Mouse (Mus musculus): ENCODE results near the gene Gan. TPM values are rescaled to one million over a fixed set of nuclear protein-coding genes. Genes with fewer than 3 reads are reported as not detected.
A peak's percentile ranks its signal among the peaks of the same experiment; 100 is the strongest.

Gan gene
- polyA plus RNA-seq, 1 experiment from 2014 or later, result 2.1 TPM

DNA sequence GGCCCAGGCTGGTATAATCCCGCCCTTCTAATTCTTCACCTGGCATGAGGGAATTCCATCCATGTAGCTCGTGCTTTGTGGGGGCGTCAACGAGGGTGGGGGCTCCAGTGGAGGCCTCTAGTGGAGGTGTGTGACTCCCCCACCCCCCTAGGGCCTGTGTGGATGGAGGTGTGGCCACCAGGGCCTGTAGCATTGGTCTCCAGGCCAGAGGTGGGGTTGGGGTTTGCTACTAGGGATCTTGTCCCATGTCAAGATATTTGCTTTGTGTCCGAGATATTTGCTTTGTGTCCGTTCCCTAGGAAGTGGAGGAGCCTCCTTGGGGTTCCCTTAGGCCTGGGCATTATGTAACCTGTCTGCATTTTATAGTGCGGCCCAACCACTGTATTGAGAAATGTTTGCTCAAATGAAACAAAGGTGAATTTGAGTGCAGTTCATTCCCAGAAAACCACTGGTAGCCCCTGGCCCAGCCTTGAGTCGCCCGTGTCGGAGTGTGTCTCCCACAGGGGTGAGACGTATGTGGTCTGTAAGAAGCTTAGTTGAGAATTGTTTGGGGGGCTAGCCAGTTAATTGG is 101.6 kb downstream of the Gan start:
- Histone ChIP-seq H3K27me3 (replicated peaks) (no peaks in the 10 kb centered on the region), H3K4me2 (replicated peaks) (peak overlapping the region; percentile 75), H3K4me3 (replicated peaks) (peak overlapping the region; percentile 93), H3K4me1 (replicated peaks) (peaks cover 50% of the 10 kb centered on the region), H3K9me3 (no peaks in the 10 kb centered on the region), H3K27ac (peak overlapping the region; percentile 79), H3K9ac (peak overlapping the region; percentile 96), H3K36me3 (no peaks in the 10 kb centered on the region)
- ATAC-seq, result no peak
- WGBS, result 49% methylated on average over 11 of the region's 11 CpGs

DNA sequence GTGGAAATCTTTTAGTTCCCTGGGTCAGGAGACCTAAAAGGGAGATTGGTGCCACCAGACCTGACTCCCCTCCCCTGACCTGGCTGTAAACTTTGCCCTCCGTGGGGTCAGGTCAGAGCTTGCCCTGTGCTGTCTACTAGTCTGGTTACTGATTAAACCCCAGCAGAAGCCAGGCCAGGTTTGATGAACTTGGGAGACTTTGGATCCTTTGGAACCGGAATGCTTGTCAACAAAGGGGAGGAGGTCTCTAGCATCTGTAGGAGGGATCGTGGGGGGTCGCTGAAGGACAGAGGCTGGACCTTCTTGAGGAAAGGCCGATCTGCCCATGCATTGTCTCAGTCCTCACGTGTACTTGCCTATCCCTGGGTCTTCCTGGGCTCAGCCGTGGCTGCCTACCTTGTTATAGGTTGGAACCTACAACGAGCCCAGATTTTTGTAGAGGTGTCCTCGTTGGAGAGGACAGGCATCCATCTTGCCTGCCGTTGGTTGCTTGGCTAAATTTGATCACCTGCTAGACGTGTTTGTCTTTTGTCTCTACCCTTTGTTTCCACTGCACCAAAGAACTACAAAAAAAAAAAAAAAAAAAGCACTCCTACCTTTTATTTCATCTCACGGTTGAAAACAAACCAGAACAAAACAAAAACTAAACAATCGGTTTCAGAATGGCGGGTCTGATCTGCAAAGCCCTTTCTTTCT is 102.4 kb downstream of the Gan start:
- Histone ChIP-seq H3K4me1 (replicated peaks) (peaks cover 57% of the 10 kb centered on the region), H3K9ac (peak overlapping the region; percentile 96; the same call in 1 of the 2 replicates), H3K36me3 (no peaks in the 10 kb centered on the region), H3K27me3 (replicated peaks) (no peaks in the 10 kb centered on the region), H3K4me3 (replicated peaks) (peak overlapping the region; percentile 93), H3K27ac (peak overlapping the region; percentile 79), H3K4me2 (replicated peaks) (peak overlapping the region; percentile 75), H3K9me3 (no peaks in the 10 kb centered on the region)
- ATAC-seq, result no peak
- WGBS, result 30% methylated on average over 14 of the region's 14 CpGs

DNA sequence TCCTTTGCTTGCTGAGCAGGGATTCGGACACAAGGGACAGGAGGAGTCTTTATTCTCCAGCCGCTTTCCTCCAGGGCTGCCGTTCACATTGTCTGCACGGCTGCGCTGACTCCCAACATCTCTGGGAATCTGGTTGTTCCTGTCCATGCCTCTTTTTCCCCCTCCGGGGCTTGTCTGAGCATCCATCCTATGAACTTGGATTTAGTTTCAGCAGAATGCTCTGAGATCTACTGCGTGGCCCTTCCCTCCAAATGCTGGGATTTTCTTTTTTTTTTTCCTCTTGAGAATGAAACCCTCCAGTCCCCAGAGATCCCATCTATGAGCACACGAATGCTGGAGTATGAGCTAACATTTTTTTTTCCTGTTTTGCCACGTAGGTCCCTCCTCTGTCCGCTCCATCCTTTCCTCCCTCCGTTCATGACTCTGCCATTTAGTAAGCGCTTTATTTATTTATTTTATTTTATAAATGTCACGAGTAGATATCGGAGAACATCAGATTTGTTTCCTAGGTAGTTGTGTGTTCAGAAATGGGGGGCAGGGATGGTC is 103.1 kb downstream of the Gan start:
- Histone ChIP-seq H3K27me3 (replicated peaks) (no peaks in the 10 kb centered on the region), H3K4me2 (replicated peaks) (peak overlapping the region; percentile 75), H3K36me3 (no peaks in the 10 kb centered on the region), H3K4me3 (replicated peaks) (peak overlapping the region; percentile 93; the same call in 1 of the 2 replicates), H3K4me1 (replicated peaks) (peaks cover 56% of the 10 kb centered on the region), H3K9ac (peak overlapping the region; percentile 13; the same call in 1 of the 2 replicates), H3K27ac (no peak overlapping the region), H3K9me3 (no peaks in the 10 kb centered on the region)
- ATAC-seq, result no peak
- WGBS, result 35% methylated on average over 14 of the region's 14 CpGs

DNA sequence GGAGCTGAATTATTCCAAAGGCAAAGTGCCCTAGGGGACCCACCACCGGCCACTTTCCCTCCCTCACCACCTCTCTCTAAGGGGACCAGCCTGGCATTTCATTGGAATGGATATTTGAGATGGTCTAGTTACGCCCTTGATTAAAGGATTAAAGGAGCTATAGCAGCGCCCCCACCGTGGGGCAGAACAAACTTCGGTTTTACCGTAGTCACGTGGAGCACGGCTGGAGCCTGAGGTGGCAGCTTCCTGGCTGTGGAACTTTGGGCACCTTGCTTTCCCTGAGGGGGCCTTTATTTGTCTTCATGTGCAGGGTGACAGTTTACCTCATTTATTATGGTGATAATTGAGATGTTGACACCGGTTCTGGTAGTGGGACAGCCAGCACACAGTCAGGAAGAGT is 103.8 kb downstream of the Gan start:
- H3K36me3 ChIP-seq, result no peaks in the 10 kb centered on the region
- H3K4me2 ChIP-seq (replicated peaks), result peak overlapping the region; percentile 75
- H3K27me3 ChIP-seq (replicated peaks), result no peaks in the 10 kb centered on the region
- no peaks in the 10 kb centered on the region for H3K9me3 ChIP-seq
- no peak for ATAC-seq
- H3K4me1 ChIP-seq (replicated peaks), result peaks cover 54% of the 10 kb centered on the region
- H3K9ac ChIP-seq, result no peak overlapping the region
- 36% methylated on average over 9 of the region's 9 CpGs for WGBS
- H3K27ac ChIP-seq, result no peak overlapping the region
- no peak overlapping the region for H3K4me3 ChIP-seq (replicated peaks)

DNA sequence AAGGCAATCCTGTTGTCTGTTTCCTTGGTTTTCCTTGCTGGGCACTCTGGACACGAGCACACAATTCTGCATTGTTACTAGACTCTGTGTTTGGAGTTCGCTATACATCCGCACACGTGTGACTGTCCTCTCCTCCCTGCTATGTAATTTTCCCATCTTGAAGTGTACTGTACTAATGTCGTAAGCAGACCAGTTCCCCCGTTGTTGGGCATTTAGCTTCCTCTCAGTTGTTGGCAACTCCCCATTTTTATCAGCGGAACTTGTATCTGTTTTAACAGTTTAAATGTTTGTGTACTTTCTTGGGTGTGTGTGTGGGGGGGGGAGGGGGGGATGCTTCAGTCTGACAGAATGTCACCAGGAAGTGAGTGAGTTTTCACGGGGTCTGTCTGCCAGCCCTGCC is 104.8 kb downstream of the Gan start:
- Histone ChIP-seq H3K27ac (no peak overlapping the region), H3K27me3 (replicated peaks) (no peaks in the 10 kb centered on the region), H3K36me3 (no peaks in the 10 kb centered on the region), H3K4me3 (replicated peaks) (no peak overlapping the region), H3K4me2 (replicated peaks) (0 out of 2 replicates have a peak overlapping the region, but pooled peaks have one; percentile 1), H3K9ac (no peak overlapping the region), H3K4me1 (replicated peaks) (peaks cover 59% of the 10 kb centered on the region), H3K9me3 (no peaks in the 10 kb centered on the region)
- 34% methylated on average over 8 of the region's 8 CpGs for WGBS
- no peak for ATAC-seq

DNA sequence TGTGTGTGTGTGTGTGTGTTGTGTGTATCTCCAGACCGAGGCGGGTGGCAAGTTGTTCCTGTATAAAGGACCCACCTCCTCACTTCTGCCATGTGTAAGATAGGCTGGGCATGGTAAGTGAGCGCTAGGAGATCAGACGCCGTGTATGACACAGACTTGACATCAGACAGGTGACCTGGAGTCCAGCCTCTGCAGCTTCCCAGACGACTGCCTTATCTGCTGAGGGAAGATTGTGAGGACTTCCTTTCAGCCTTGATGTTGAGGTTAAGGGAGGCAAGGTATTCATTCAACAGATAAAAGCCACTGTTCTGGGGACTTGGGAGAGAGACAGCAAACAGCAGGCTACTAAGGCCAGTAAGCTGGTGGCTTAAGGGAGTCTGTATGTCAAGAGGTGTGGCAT is 105.5 kb downstream of the Gan start:
- H3K4me3 ChIP-seq (replicated peaks), result no peak overlapping the region
- H3K4me1 ChIP-seq (replicated peaks), result peaks cover 62% of the 10 kb centered on the region
- no peak overlapping the region for H3K4me2 ChIP-seq (replicated peaks)
- no peaks in the 10 kb centered on the region for H3K27me3 ChIP-seq (replicated peaks)
- H3K9me3 ChIP-seq, result no peaks in the 10 kb centered on the region
- no peaks in the 10 kb centered on the region for H3K36me3 ChIP-seq
- no peak overlapping the region for H3K27ac ChIP-seq
- WGBS, result 46% methylated on average over 6 of the region's 6 CpGs
- no peak for ATAC-seq
- H3K9ac ChIP-seq, result no peak overlapping the region

DNA sequence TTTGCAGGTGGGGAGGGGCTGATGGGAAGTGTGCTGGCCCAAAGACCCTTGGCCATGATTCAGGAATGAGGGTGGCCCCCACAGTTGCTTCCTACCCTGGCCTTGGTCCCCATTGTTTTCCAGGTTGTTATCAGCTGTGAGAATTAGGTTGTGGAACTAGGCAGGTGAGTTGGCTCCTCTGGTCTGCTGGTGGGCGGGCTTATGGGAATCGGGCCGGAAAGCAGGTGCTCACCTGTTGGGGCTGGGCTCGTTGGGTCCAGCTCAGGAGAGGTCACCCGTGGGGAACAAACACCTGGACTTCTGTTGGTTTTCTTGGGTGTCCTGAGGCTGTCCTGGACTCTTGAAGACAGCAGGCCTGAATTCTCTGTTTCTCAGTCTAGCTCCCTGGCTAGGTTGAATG is 107.1 kb downstream of the Gan start:
- H3K27ac ChIP-seq, result 0 out of 2 replicates have a peak overlapping the region, but pooled peaks have one; percentile 20
- peak; percentile 29; the same call in 1 of the 2 replicates for ATAC-seq

More for the DNA sequence above, 107.1 kb downstream of the Gan start:
- H3K4me1 ChIP-seq (replicated peaks), result peaks cover 48% of the 10 kb centered on the region
- WGBS, result 75% methylated on average over 5 of the region's 5 CpGs
- no peaks in the 10 kb centered on the region for H3K9me3 ChIP-seq
- no peaks in the 10 kb centered on the region for H3K36me3 ChIP-seq
- H3K4me2 ChIP-seq (replicated peaks), result no peak overlapping the region; the same call in 1 of the 2 replicates
- no peak overlapping the region for H3K4me3 ChIP-seq (replicated peaks)
- no peaks in the 10 kb centered on the region for H3K27me3 ChIP-seq (replicated peaks)
- no peak overlapping the region for H3K9ac ChIP-seq

Other genes starting within 250 kb of the Gan start
- gene Cmc2, start 236.7 kb upstream of the Gan start, polyA plus RNA-seq (2015; fragmentation: Nextera tagmentation; extraction: Ambion mirVana), result 73.1 and 79.8 TPM in 2 replicates
- gene Cenpn, start 236.4 kb upstream of the Gan start, polyA plus RNA-seq (2015; fragmentation: Nextera tagmentation; extraction: Ambion mirVana), result 24.5 and 29.5 TPM in 2 replicates
- gene Atmin, start 214.7 kb upstream of the Gan start, polyA plus RNA-seq (2015; fragmentation: Nextera tagmentation; extraction: Ambion mirVana), result 9.5 and 10.2 TPM in 2 replicates
- 1.2 and 1.3 TPM in 2 replicates for gene 1700030J22Rik, start 179.2 kb upstream of the Gan start, polyA plus RNA-seq (2015; fragmentation: Nextera tagmentation; extraction: Ambion mirVana)
- gene Gcsh, start 164.6 kb upstream of the Gan start, polyA plus RNA-seq (2015; fragmentation: Nextera tagmentation; extraction: Ambion mirVana), result 165 and 181 TPM in 2 replicates
- 0.21 TPM in 1 of 2 replicates, not detected in the other for gene Pkd1l2, start 75.7 kb upstream of the Gan start, polyA plus RNA-seq (2015; fragmentation: Nextera tagmentation; extraction: Ambion mirVana)
- 1.2 and 1.4 TPM in 2 replicates for gene Bco1, start 62.3 kb upstream of the Gan start, polyA plus RNA-seq (2015; fragmentation: Nextera tagmentation; extraction: Ambion mirVana)
- gene Cmip, start 98.9 kb downstream of the Gan start, polyA plus RNA-seq (2015; fragmentation: Nextera tagmentation; extraction: Ambion mirVana), result 25.4 and 29.2 TPM in 2 replicates

Data from intestine, embryonic 15.5 days (tissue).